Mouse (Mus musculus): ENCODE data around the gene Trim66. TPM values are rescaled to one million over a fixed set of nuclear protein-coding genes. Genes with fewer than 3 reads are reported as not detected.

The Trim66 gene
- polyA plus RNA-seq, 1 experiment from 2014 or later, result 0.04 TPM

DNA sequence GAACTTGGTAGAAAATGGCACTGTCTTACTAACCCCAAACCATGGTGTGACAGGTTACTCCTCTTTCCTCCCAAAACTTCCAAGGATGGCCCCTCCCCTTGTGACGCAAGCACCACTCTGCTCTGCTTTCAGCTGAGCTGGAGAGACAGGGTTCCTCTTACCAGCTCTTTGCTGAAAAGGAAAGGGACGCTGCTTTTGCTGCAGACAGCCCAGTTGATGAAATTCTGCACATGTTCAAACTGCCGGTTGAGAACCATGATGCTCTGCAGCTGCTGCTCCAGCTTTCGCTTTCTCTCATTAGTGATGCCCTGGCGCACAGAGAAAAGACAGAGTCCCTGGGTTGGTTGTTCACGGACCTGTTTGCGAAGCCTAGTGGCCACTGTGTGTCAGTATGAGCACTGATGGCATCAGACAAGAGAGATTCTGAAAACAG is 27.2 kb downstream of the Trim66 start:
- Histone ChIP-seq H3K27me3 (no peaks in the 10 kb centered on the region), H3K9me3 (no peaks in the 10 kb centered on the region), H3K36me3 (no peaks in the 10 kb centered on the region), H3K27ac (no peak overlapping the region), H3K9ac (no peak overlapping the region), H3K4me1 (0 out of 2 replicates have a peak, but pooled peaks cover 6% of the 10 kb centered on the region), H3K4me2 (no peak overlapping the region), H3K4me3 (no peak overlapping the region)
- ATAC-seq (ENCODE audit: insufficient number of reproducible peaks, low FRiP score, low TSS enrichment, low read depth), result no peak
- 40% methylated on average over 7 of the region's 7 CpGs for WGBS

DNA sequence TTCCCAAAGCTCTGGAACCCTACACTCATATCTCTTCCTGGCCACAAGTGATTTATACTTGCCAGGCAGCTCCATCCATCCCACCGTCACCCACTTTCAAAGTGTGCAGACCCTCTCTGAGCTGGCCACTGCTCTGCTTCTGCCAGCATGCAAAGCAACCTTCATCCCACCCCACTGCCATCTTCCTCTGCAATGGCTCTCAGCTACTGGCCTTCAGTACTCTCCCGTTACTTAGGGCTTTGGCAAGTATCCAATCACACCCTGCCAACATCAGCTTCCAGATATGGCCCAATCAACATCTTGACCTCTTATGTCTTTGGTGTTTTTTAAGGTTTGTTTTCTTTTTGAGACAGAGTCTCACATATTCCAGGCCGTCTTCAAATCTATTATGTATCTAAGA is 30.0 kb downstream of the Trim66 start:
- Histone ChIP-seq H3K9ac (no peak overlapping the region), H3K27me3 (no peaks in the 10 kb centered on the region), H3K9me3 (no peaks in the 10 kb centered on the region), H3K27ac (no peak overlapping the region), H3K36me3 (no peaks in the 10 kb centered on the region), H3K4me2 (no peak overlapping the region), H3K4me3 (no peak overlapping the region), H3K4me1 (0 out of 2 replicates have a peak, but pooled peaks cover 6% of the 10 kb centered on the region)
- ATAC-seq (ENCODE audit: insufficient number of reproducible peaks, low FRiP score, low TSS enrichment, low read depth), result no peak
- 73% methylated on average over 3 of the region's 3 CpGs for WGBS

DNA sequence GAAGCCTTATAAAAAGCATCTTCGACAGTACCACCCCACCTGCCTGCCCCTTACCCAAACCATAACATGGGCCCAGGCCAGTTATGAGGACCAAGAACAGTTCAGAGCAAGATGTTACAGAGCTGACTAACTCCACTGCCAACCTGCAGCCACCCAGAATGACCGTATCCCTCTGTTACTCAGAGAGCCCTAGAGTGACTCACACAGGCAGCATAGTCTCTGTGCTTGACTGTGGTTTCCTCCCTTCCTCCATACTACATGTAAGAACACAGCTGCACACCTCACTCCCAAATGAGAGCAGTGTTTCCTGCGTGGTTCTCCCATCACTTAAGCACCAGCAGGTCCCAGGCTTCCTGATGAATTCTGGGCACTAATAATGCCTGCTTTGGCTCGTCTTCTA is 37.2 kb downstream of the Trim66 start:
- WGBS, result 71% methylated on average over 4 of the region's 4 CpGs
- Histone ChIP-seq H3K9me3 (no peaks in the 10 kb centered on the region), H3K4me3 (no peak overlapping the region), H3K27ac (no peak overlapping the region), H3K4me1 (no peaks in the 10 kb centered on the region), H3K27me3 (no peaks in the 10 kb centered on the region), H3K36me3 (no peaks in the 10 kb centered on the region), H3K4me2 (no peak overlapping the region), H3K9ac (no peak overlapping the region)
- no peak for ATAC-seq (ENCODE audit: insufficient number of reproducible peaks, low FRiP score, low TSS enrichment, low read depth)

DNA sequence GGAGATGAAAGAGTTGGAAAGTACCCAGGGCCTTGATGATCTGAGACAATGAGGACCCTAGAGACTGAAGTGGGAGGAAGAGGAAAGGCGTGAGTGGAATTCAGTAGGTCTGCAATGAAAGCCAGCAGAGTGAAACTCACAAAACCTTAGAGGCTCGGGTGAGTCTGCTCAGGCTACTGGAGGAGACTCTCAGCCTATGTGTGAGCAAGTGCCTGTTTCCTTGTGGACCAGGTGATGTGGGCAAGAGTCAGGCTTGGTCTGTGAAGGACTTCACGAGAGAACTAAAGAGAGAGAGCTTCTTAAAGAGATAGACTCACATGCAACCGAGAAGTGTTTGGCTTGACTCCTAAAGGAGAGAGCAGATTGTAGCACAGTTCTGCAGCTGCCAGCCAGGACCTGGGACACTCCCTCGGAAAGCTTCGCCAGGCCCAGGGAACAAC is 39.7 kb downstream of the Trim66 start:
- ATAC-seq (ENCODE audit: insufficient number of reproducible peaks, low FRiP score, low TSS enrichment, low read depth), result no peak
- Histone ChIP-seq H3K9ac (no peak overlapping the region), H3K4me3 (no peak overlapping the region), H3K9me3 (no peaks in the 10 kb centered on the region), H3K4me1 (no peaks in the 10 kb centered on the region), H3K27ac (no peak overlapping the region), H3K4me2 (no peak overlapping the region), H3K27me3 (no peaks in the 10 kb centered on the region), H3K36me3 (no peaks in the 10 kb centered on the region)
- 42% methylated on average over 6 of the region's 6 CpGs for WGBS

DNA sequence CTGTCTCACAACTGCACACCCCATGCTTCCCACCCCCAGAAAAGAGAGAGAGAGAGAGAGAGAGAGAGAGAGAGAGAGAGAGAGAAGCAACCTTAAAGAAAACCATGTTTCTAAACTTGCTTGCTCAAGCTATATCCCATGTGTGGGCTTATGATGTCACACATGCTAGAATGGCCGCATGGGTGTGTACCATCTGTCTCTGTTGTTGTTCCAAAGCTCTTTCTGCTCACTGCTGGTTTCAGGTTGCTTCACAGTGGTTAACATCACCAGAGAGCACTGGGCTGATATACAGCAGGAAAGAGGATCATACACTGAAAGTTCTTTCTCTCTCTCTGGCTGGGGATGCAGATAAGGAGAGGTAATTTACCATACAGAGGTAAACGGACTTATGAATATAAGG is 40.3 kb downstream of the Trim66 start:
- H3K4me3 ChIP-seq, result no peak overlapping the region
- 33% methylated on average over 2 of the region's 2 CpGs for WGBS

DNA sequence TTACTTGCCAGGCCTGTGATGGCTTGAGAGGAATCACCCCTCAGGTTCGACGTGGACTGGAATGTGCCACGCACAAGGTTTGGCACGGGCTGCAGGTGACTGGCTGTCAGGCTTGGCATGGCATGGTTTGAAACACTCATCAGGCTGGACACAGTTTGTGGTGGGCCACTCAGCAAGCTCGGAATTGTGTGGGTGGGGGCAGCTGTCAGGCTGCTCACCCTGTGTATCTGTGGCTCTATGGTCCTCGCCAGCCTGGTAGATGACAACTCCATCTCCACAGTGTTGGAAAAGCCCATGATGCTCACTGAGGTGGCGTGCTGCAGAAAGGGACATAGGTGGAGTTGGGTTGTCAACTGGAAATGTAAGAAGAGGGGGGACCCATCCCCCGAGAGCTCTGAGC is 47.2 kb downstream of the Trim66 start:
- no peak overlapping the region for H3K27ac ChIP-seq
- H3K9me3 ChIP-seq, result no peaks in the 10 kb centered on the region
- 91% methylated on average over 8 of the region's 8 CpGs for WGBS
- H3K36me3 ChIP-seq, result no peaks in the 10 kb centered on the region
- H3K4me2 ChIP-seq, result no peak overlapping the region
- no peak for ATAC-seq (ENCODE audit: insufficient number of reproducible peaks, low FRiP score, low TSS enrichment, low read depth)
- H3K27me3 ChIP-seq, result no peaks in the 10 kb centered on the region
- no peaks in the 10 kb centered on the region for H3K4me1 ChIP-seq
- no peak overlapping the region for H3K4me3 ChIP-seq
- no peak overlapping the region for H3K9ac ChIP-seq

More for the DNA sequence above, 40.3 kb downstream of the Trim66 start:
- H3K9me3 ChIP-seq, result no peaks in the 10 kb centered on the region
- no peak for ATAC-seq (ENCODE audit: insufficient number of reproducible peaks, low FRiP score, low TSS enrichment, low read depth)
- H3K27ac ChIP-seq, result no peak overlapping the region
- no peak overlapping the region for H3K4me2 ChIP-seq
- H3K27me3 ChIP-seq, result no peaks in the 10 kb centered on the region
- H3K4me1 ChIP-seq, result no peaks in the 10 kb centered on the region
- no peak overlapping the region for H3K9ac ChIP-seq
- no peaks in the 10 kb centered on the region for H3K36me3 ChIP-seq

DNA sequence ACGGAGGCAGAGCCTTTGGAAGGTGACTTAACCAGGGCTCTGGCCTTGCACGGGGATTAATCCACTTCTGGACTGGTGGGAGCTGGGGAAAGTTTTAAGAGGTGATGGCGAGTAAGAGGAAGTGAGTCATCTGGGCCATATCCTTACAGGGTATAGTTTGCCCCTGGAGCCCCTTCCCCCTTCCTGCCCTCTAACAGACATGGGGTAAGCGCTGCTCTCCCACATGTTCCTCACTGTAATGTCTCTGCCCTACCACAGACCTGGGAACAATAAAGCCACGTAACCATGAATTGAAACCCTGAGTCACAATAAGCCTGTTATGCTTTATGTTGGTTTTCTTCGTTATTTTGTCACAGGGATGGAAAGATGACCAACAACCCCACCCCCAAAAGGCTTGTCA is 51.4 kb downstream of the Trim66 start:
- H3K9me3 ChIP-seq, result no peaks in the 10 kb centered on the region
- no peaks in the 10 kb centered on the region for H3K36me3 ChIP-seq
- no peak overlapping the region for H3K9ac ChIP-seq
- no peak for ATAC-seq (ENCODE audit: insufficient number of reproducible peaks, low FRiP score, low TSS enrichment, low read depth)
- no peaks in the 10 kb centered on the region for H3K4me1 ChIP-seq
- H3K4me3 ChIP-seq, result no peak overlapping the region
- no peak overlapping the region for H3K4me2 ChIP-seq
- H3K27me3 ChIP-seq, result no peaks in the 10 kb centered on the region
- no peak overlapping the region for H3K27ac ChIP-seq
- WGBS, result 38% methylated on average over 6 of the region's 6 CpGs

DNA sequence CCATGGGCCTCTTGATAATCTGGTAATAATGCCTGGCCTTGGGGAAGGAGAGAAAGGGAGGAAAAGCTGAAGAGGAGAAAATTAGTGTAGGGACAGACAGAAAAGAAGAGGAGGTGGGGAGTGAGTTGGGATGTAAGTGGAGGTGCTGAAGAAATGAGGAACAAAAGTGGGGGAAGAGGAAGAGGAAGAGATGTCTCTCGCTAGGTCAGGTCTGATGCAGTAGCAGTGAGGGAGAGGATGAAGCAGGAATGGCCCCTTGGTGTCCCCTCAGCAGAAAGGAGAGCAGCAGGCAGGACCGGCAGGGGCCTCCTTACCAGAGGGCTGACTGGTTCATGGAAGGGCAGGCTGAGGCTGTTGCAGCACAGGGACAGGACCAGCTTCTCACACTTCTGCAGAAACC is 52.2 kb downstream of the Trim66 start:
- no peak overlapping the region for H3K4me2 ChIP-seq
- no peak overlapping the region for H3K9ac ChIP-seq
- no peak overlapping the region for H3K4me3 ChIP-seq
- H3K9me3 ChIP-seq, result no peaks in the 10 kb centered on the region
- WGBS, result 83% methylated on average over 2 of the region's 2 CpGs
- no peaks in the 10 kb centered on the region for H3K36me3 ChIP-seq
- no peaks in the 10 kb centered on the region for H3K27me3 ChIP-seq
- H3K4me1 ChIP-seq, result no peaks in the 10 kb centered on the region
- H3K27ac ChIP-seq, result no peak overlapping the region
- ATAC-seq (ENCODE audit: insufficient number of reproducible peaks, low FRiP score, low TSS enrichment, low read depth), result no peak

DNA sequence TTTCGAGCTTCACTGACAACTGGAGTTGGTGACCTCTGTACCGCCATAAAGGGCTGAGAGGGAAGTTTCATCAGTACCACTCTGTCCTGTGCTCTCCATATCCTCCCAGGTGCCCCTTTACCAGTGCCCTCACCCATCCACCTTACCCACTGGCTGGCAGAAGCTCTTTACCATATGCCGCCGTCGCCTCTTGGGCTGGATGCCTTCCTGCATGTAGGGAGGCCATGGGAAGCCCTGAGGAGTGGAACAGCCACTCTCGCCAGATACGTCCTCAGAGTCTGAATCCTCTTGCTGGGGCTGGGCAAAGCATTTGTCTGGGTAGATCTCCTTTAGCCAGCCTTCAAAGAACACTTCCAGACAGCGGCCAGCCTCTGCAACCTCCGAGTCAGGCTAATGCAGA is 53.1 kb downstream of the Trim66 start:
- no peaks in the 10 kb centered on the region for H3K4me1 ChIP-seq
- no peak overlapping the region for H3K4me2 ChIP-seq
- no peak overlapping the region for H3K9ac ChIP-seq
- no peaks in the 10 kb centered on the region for H3K36me3 ChIP-seq
- H3K9me3 ChIP-seq, result no peaks in the 10 kb centered on the region
- no peaks in the 10 kb centered on the region for H3K27me3 ChIP-seq
- H3K4me3 ChIP-seq, result no peak overlapping the region
- no peak overlapping the region for H3K27ac ChIP-seq
- 89% methylated on average over 9 of the region's 9 CpGs for WGBS
- no peak for ATAC-seq (ENCODE audit: insufficient number of reproducible peaks, low FRiP score, low TSS enrichment, low read depth)

DNA sequence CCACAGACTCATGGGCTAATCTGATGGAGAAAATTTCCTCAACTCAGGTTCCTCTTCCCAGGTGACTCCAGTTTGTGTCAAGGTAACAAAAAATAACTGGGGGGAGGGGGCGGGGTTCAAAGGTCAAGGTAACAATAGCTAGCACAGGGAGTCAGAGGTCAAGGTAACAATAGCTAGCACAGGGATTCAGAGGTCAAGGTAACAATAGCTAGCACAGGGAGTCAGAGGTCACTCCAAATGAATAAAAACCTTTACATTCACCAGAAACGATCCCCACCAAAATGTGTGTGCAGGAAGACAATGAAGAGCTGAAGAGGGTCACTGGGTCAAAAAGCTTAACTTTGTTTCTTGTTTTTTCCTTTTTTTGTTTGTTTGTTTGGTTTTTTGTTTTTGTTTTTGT is 59.9 kb downstream of the Trim66 start:
- Histone ChIP-seq H3K9ac (no peak overlapping the region), H3K27me3 (no peaks in the 10 kb centered on the region), H3K4me2 (no peak overlapping the region), H3K9me3 (no peaks in the 10 kb centered on the region), H3K4me3 (no peak overlapping the region), H3K27ac (no peak overlapping the region), H3K36me3 (no peaks in the 10 kb centered on the region), H3K4me1 (no peaks in the 10 kb centered on the region)
- WGBS, result 83% methylated on average over 2 of the region's 2 CpGs
- ATAC-seq (ENCODE audit: insufficient number of reproducible peaks, low FRiP score, low TSS enrichment, low read depth), result no peak

DNA sequence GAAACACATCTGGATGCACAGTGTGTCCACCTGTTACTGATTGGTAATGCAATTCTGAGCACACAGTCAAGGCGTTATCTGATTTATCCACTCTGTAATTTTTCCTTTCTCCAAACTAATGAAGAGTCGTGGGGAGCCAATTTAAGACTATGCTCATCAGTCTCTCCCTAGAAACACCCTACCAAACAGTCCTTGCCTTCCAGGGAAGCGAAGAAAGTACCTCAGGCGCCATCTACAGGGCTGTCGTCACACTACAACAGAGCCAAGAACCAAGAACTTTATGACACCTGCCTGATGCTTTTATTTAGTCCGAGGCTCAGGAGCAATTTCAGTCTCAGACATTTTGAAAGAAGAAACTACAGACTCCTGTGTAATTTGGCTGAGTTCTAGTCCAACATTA is 62.9 kb downstream of the Trim66 start:
- Histone ChIP-seq H3K27me3 (no peaks in the 10 kb centered on the region; the same call in 1 of the 2 replicates), H3K9ac (no peak overlapping the region), H3K4me2 (no peak overlapping the region), H3K4me1 (no peaks in the 10 kb centered on the region), H3K36me3 (no peaks in the 10 kb centered on the region), H3K4me3 (no peak overlapping the region), H3K27ac (no peak overlapping the region), H3K9me3 (no peaks in the 10 kb centered on the region)
- ATAC-seq (ENCODE audit: insufficient number of reproducible peaks, low FRiP score, low TSS enrichment, low read depth), result no peak
- WGBS, result 9% methylated on average over 6 of the region's 6 CpGs

DNA sequence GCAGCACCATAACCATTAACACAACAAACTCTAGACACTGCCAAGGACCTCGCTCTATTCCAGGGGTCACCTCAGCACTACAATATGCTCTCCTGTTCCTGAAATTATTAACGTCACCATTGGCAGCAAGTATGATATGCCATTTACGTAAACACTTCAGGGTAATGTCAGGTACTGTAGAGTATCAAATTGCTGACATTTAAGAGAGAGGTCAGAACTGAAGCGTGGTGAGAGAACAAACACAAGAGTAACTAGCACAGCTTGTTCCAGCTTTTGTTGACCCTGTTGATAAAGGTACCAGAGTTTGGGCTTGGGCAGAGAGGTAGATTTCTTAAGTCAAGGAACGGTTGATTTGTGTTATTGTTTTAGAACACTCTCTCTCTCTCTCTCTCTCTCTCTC is 65.2 kb downstream of the Trim66 start:
- 62% methylated on average over 5 of the region's 5 CpGs for WGBS
- H3K9ac ChIP-seq, result no peak overlapping the region
- ATAC-seq (ENCODE audit: insufficient number of reproducible peaks, low FRiP score, low TSS enrichment, low read depth), result no peak
- no peak overlapping the region for H3K4me2 ChIP-seq
- H3K4me3 ChIP-seq, result no peak overlapping the region
- no peaks in the 10 kb centered on the region for H3K9me3 ChIP-seq
- no peaks in the 10 kb centered on the region for H3K36me3 ChIP-seq
- peaks cover 15% of the 10 kb centered on the region for H3K4me1 ChIP-seq
- peaks cover 8% of the 10 kb centered on the region for H3K27me3 ChIP-seq
- no peak overlapping the region for H3K27ac ChIP-seq

DNA sequence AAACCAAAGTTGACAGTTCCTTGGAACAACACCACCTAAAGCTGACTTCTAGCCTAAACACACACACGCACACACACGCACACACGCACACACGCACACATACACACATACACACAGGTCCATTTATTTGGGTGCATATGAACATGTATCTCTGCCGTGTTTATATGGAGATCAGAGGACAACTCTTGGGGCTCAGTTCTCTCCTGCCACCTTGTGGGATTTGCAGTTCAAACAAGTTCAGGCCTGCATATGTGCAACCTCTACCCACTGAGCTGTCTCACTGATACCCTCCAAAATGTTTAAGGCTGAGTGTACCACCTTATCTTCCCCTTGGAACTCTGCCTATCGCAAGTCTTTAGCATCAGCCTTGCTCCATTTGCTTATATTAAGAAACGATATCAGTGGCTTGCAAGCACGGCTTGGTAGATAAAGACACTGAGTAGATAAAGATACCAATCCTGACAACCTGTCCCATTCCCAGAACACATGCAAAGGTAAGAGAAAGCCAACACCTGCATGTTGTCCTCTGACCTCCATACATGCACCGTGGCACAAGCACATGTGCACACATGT is 67.2 kb downstream of the Trim66 start:
- Histone ChIP-seq H3K4me1 (peaks cover 15% of the 10 kb centered on the region), H3K27me3 (peaks cover 8% of the 10 kb centered on the region), H3K9ac (no peak overlapping the region), H3K4me3 (no peak overlapping the region), H3K9me3 (no peaks in the 10 kb centered on the region), H3K36me3 (no peaks in the 10 kb centered on the region), H3K27ac (no peak overlapping the region), H3K4me2 (no peak overlapping the region)
- WGBS, result 86% methylated on average over 9 of the region's 9 CpGs
- ATAC-seq (ENCODE audit: insufficient number of reproducible peaks, low FRiP score, low TSS enrichment, low read depth), result no peak

Data from limb, embryonic 15.5 days (tissue).